Comparison of ENCODE assay signal across 16 mouse cellular contexts in the genomic region with DNA sequence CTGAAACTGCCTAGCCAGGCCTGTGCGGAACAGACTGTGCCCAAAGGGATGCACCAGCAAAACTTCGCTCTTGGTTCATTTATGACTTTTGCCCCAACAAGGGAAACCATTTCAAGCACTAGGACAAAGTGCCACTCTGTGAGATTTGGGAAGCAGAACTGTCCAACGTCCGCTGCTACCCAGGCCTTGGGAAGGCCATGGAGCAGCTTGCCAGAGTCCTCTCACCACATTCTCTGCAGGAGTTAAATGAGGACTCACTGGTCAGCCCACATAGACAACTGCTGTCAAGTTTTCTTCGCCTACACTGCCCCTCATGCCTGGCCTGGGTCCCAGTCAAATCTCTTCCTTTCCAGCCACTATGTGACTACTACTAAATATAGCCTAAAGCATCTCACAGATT. TPM values are rescaled to one million over a fixed set of nuclear protein-coding genes. Genes with fewer than 3 reads are reported as not detected.
DNase-seq lines count a peak whose midpoint lies in the region; ATAC-seq and TF ChIP-seq lines count a peak whose summit lies in the region.
"Had no signal": no experiment of that assay in that cellular context is flagged by ENCODE, and none has a peak within 500 bp of the region (broad histone marks: within the 10 kb centered on the region; RNA-seq: fewer than 3 reads in every experiment).

No protein-coding gene starts in this region.

- H3K4me3 ChIP-seq in intestine, postnatal 0 days (ENCODE audit: low read depth, low read length), result no peak overlapping the region
- H3K4me3 ChIP-seq: erythroblast, embryonic 14.5 days had no signal

- H3K9me3 ChIP-seq in intestine, postnatal 0 days (ENCODE audit: control insufficient read depth), result no peaks in the 10 kb centered on the region

- 84% methylated on average over 5 of the region's 5 CpGs for WGBS in intestine, postnatal 0 days

- intact Hi-C loops in heart, postnatal 36 days (cut with DNase I), result no loop called here

- no peaks in the 10 kb centered on the region; the same call in 1 of the 2 replicates for H3K4me1 ChIP-seq in intestine, postnatal 0 days (replicated peaks; ENCODE audit: control insufficient read depth, insufficient read depth, low read length)

- peaks cover 40% of the 10 kb centered on the region for H3K36me3 ChIP-seq in intestine, postnatal 0 days (ENCODE audit: control insufficient read depth, insufficient read depth)

- no peak for ATAC-seq in intestine, postnatal 0 days
- ATAC-seq: activated CD4-positive, CD25-positive, alpha-beta regulatory T cell, adult 4 months; forebrain, postnatal 0 days; hindbrain, postnatal 0 days had no signal

- peak; percentile 14 for DNase-seq in adrenal gland, postnatal 14 days
- DNase-seq in adrenal gland, adult 8-10 months, result no peak
- DNase-seq in kidney, adult 18-20 months, result peak; percentile 43
- no peak for DNase-seq in kidney, postnatal 10 days
- peak; percentile 63 for DNase-seq in heart, adult 9 months (ENCODE audit: low spot score in 2 of 2)
- peak; percentile 21 to 30 for DNase-seq in heart, postnatal 36 days
- DNase-seq in thymus, postnatal 4 days, result no peak
- DNase-seq: cerebellum, adult 8-10 months; forebrain, postnatal 0 days; gastrocnemius, postnatal 36 days; liver had no signal

- H3K27me3 ChIP-seq in intestine, postnatal 0 days (replicated peaks; ENCODE audit: control insufficient read depth, insufficient read depth, low read length), result no peaks in the 10 kb centered on the region
- H3K27me3 ChIP-seq: CH12.LX had no signal

- no peak overlapping the region for H3K9ac ChIP-seq in intestine, postnatal 0 days (ENCODE audit: low read depth, low read length)
- H3K9ac ChIP-seq: forebrain, postnatal 0 days had no signal

- TF ChIP-seq CTCF in intestine, postnatal 0 days (IDR thresholded peaks at IDR 0.05; ENCODE audit: low read depth), result no peak

- no peak overlapping the region for H3K4me2 ChIP-seq in intestine, postnatal 0 days (replicated peaks; ENCODE audit: low read depth)

- H3K27ac ChIP-seq in intestine, postnatal 0 days (ENCODE audit: low read depth, low read length), result no peak overlapping the region
- H3K27ac ChIP-seq: hindbrain, postnatal 0 days had no signal

RNA-seq across cellular contexts. Expression of gene Wdpcp, which starts 10.7 kb away (rescaled TPM):
- total RNA-seq in adrenal gland, postnatal 14 days (2021), result 11.4 and 14.3 TPM in 2 replicates
- 10 to 100 TPM; 13.1 to 19.6 (median 17.7) TPM for total RNA-seq in adrenal gland, adult 8-10 months (2022)
- 1 to 10 TPM; 4.8 TPM for total RNA-seq in heart, postnatal 36 days (2021)
- 1.4 and 2.8 TPM in 2 replicates for polyA plus RNA-seq in intestine, postnatal 0 days (2015; fragmentation: Nextera tagmentation; extraction: Ambion mirVana)
- polyA plus RNA-seq: erythroblast, embryonic 14.5 days had no signal

RNA-seq across cellular contexts. Expression of gene Mdh1, which starts 10.8 kb away (rescaled TPM):
- 575 and 595 TPM in 2 replicates for total RNA-seq in adrenal gland, postnatal 14 days (2021)
- 100 to 1,000 TPM; 399 to 717 (median 551) TPM for total RNA-seq in adrenal gland, adult 8-10 months (2022)
- 1,000 to 10,000 TPM; 2,443 to 2,451 TPM for total RNA-seq in heart, postnatal 36 days (2021)
- polyA plus RNA-seq in intestine, postnatal 0 days (2015; fragmentation: Nextera tagmentation; extraction: Ambion mirVana), result 779 and 782 TPM in 2 replicates

Comparison
In these comparisons a context has a peak if more than half of its experiments do, and no peak if none do; other contexts are left out.
1. DNase-seq: peak in adrenal gland, postnatal 14 days (single experiment), kidney, adult 18-20 months (single experiment), heart, adult 9 months (2 of 2) and heart, postnatal 36 days (2 of 2); none in adrenal gland, adult 8-10 months (single experiment), kidney, postnatal 10 days (single experiment) and thymus, postnatal 4 days (single experiment).